Mouse (Mus musculus): Measurements from ENCODE around the gene Tomm20l. TPM values are rescaled to one million over a fixed set of nuclear protein-coding genes. Genes with fewer than 3 reads are reported as not detected.

Tomm20l gene
- total RNA-seq, 2 experiments from 2014 or later: not detected

GRCm38 (mm10) chr12:71150167-71150566, 38.9 kb downstream of the Tomm20l start:
- DNase-seq (ENCODE audit: low spot score in 2 of 2): no peak

GRCm38 (mm10) chr12:71154979-71155378, 43.8 kb downstream of the Tomm20l start:
- no peak for DNase-seq (ENCODE audit: low spot score in 2 of 2)

GRCm38 (mm10) chr12:71157974-71158373, 46.7 kb downstream of the Tomm20l start:
- DNase-seq (ENCODE audit: low spot score in 2 of 2): no peak

- DNase-seq (ENCODE audit: low spot score in 2 of 2): no peak
These were observed 53.2 kb downstream of the Tomm20l start for GRCm38 (mm10) chr12:71164410-71164809.

DNA sequence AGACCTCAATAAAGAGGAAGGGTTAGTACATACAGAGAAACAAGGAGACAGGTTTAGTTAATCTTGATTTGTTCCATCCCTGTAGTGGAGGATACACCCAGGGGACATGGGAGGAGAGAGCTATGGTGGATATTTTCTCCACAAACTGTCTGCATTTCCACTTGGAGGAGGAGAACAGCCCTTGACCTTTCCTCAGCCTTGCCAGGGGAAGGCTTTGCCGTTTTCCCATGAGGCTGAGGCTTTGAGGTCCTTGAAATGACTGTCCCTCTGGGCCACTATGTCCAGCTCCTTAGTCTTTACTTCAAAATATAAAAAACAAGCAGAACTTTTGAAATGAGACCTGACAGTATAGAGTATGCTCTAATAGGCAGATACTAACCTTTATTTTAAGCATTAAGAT, 58.7 kb downstream of the Tomm20l start:
- no peak for DNase-seq (ENCODE audit: low spot score in 2 of 2)

Other genes starting within 250 kb of the Tomm20l start
- 100 to 1,000 TPM; 168 to 172 TPM for gene Actr10, start 173.6 kb upstream of the Tomm20l start, total RNA-seq (2021)
- 100 to 1,000 TPM; 232 TPM for gene Psma3, start 136.8 kb upstream of the Tomm20l start, total RNA-seq (2021)
- gene Arid4a, start 95.4 kb upstream of the Tomm20l start, total RNA-seq (2021): 10 to 100 TPM; 32.6 to 35.8 TPM
- 10 to 100 TPM; 67.0 to 67.2 TPM for gene Timm9, start 25.3 kb downstream of the Tomm20l start, total RNA-seq (2021)
- 1 to 10 TPM; 5.2 to 6.9 TPM for gene 2700049A03Rik, start 25.4 kb downstream of the Tomm20l start, total RNA-seq (2021)
- gene Dact1, start 198.5 kb downstream of the Tomm20l start, total RNA-seq (2021): 10 to 100 TPM; 12.7 to 15.1 TPM

All from layer of hippocampus, postnatal 14 days (tissue).